Mouse (Mus musculus): ENCODE results near the gene Setd5. TPM values are rescaled to one million over a fixed set of nuclear protein-coding genes. Genes with fewer than 3 reads are reported as not detected.
A peak's percentile ranks its signal among the peaks of the same experiment; 100 is the strongest.

Setd5 gene
- polyA plus RNA-seq, 1 experiment = 62.1 TPM

GRCm38 (mm10) chr6:113052972-113053371 lies 24.2 kb upstream of the Setd5 start:
- DNase-seq (ENCODE audit: extremely low spot score in 1 of 2, low spot score in 1 of 2) = no peak

- DNase-seq (ENCODE audit: extremely low spot score in 1 of 2, low spot score in 1 of 2) = no peak
These were observed 22.5 kb upstream of the Setd5 start for GRCm38 (mm10) chr6:113054552-113055107.

- DNase-seq (ENCODE audit: extremely low spot score in 1 of 2, low spot score in 1 of 2) = no peak
These were observed 16.1 kb upstream of the Setd5 start for GRCm38 (mm10) chr6:113060892-113061563.

GRCm38 (mm10) chr6:113062253-113062652 lies 14.9 kb upstream of the Setd5 start:
- DNase-seq (ENCODE audit: extremely low spot score in 1 of 2, low spot score in 1 of 2) = no peak

GRCm38 (mm10) chr6:113063363-113063762 lies 13.8 kb upstream of the Setd5 start:
- no peak for DNase-seq (ENCODE audit: extremely low spot score in 1 of 2, low spot score in 1 of 2)

GRCm38 (mm10) chr6:113065186-113065585 lies 12.0 kb upstream of the Setd5 start:
- DNase-seq (ENCODE audit: extremely low spot score in 1 of 2, low spot score in 1 of 2) = no peak

- DNase-seq (ENCODE audit: extremely low spot score in 1 of 2, low spot score in 1 of 2) = no peak
These were observed 8.0 kb upstream of the Setd5 start for GRCm38 (mm10) chr6:113069154-113069553.

GRCm38 (mm10) chr6:113075261-113075660 lies 1.9 kb upstream of the Setd5 start:
- DNase-seq (ENCODE audit: extremely low spot score in 1 of 2, low spot score in 1 of 2) = no peak

GRCm38 (mm10) chr6:113076012-113076685 lies 1.0 kb upstream of the Setd5 start:
- DNase-seq (ENCODE audit: extremely low spot score in 1 of 2, low spot score in 1 of 2) = peak; percentile 85 to 90

- no peak for DNase-seq (ENCODE audit: extremely low spot score in 1 of 2, low spot score in 1 of 2)
These were observed 435 bp downstream of the Setd5 start for GRCm38 (mm10) chr6:113077569-113078030.

- peak in 1 of 2 experiments; percentile 45 for DNase-seq (ENCODE audit: extremely low spot score in 1 of 2, low spot score in 1 of 2)
These were observed 1.0 kb downstream of the Setd5 start for GRCm38 (mm10) chr6:113078031-113078721.

GRCm38 (mm10) chr6:113079492-113079891 lies 2.3 kb downstream of the Setd5 start:
- peak in 1 of 2 experiments; percentile 47 for DNase-seq (ENCODE audit: extremely low spot score in 1 of 2, low spot score in 1 of 2)

GRCm38 (mm10) chr6:113082229-113082628 lies 5.1 kb downstream of the Setd5 start:
- DNase-seq (ENCODE audit: extremely low spot score in 1 of 2, low spot score in 1 of 2) = no peak

- no peak for DNase-seq (ENCODE audit: extremely low spot score in 1 of 2, low spot score in 1 of 2)
These were observed 7.4 kb downstream of the Setd5 start for GRCm38 (mm10) chr6:113084590-113084989.

- no peak for DNase-seq (ENCODE audit: extremely low spot score in 1 of 2, low spot score in 1 of 2)
These were observed 16.0 kb downstream of the Setd5 start for GRCm38 (mm10) chr6:113093206-113093605.

GRCm38 (mm10) chr6:113095547-113095946 lies 18.4 kb downstream of the Setd5 start:
- DNase-seq (ENCODE audit: extremely low spot score in 1 of 2, low spot score in 1 of 2) = no peak

GRCm38 (mm10) chr6:113097662-113098061 lies 20.5 kb downstream of the Setd5 start:
- DNase-seq (ENCODE audit: extremely low spot score in 1 of 2, low spot score in 1 of 2) = no peak

- DNase-seq (ENCODE audit: extremely low spot score in 1 of 2, low spot score in 1 of 2) = peak; percentile 85 to 94
These were observed 22.6 kb downstream of the Setd5 start for GRCm38 (mm10) chr6:113099640-113100289.

- DNase-seq (ENCODE audit: extremely low spot score in 1 of 2, low spot score in 1 of 2) = no peak
These were observed 25.4 kb downstream of the Setd5 start for GRCm38 (mm10) chr6:113102541-113102940.

GRCm38 (mm10) chr6:113103765-113104164 lies 26.6 kb downstream of the Setd5 start:
- peak in 1 of 2 experiments; percentile 43 for DNase-seq (ENCODE audit: extremely low spot score in 1 of 2, low spot score in 1 of 2)

- DNase-seq (ENCODE audit: extremely low spot score in 1 of 2, low spot score in 1 of 2) = no peak
These were observed 32.2 kb downstream of the Setd5 start for GRCm38 (mm10) chr6:113109378-113109777.
